Mouse (Mus musculus) liver, embryonic 14.5 days (tissue): Measurements from ENCODE around the gene Chp1.

Source experiments
- CTCF ChIP-seq: IDR thresholded peaks from 2 replicates; pipeline ENCODE4 v1.5.1; 2016; ENCODE audit warnings: antibody characterized with exemption, low read depth, control low read depth
- EP300 ChIP-seq: IDR thresholded peaks from 2 replicates; pipeline ENCODE4 v1.6.1; 2016; ENCODE audit warnings: antibody characterized with exemption, low read depth

DNA sequence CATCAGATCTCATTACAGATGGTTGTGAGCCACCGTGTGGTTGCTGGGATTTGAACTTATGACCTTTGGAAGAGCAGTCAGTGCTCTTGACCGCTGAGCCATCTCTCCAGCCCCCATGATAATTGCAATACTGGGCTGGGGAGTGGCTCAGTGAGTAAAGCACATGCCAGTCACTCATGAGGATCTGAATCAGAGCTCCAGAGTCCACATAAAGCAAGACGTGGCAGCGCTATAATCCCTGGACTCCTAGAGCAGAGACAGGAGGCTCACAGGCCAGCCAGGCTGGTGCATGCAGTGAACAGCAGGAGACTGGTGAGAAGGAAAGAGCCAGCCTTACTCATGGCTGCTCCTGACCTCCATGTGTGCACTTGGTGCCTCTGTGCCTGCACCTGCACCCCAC, 22.1 kb upstream of the Chp1 start:
- TF ChIP-seq EP300: no peak
- TF ChIP-seq CTCF: no peak
